Mouse (Mus musculus) frontal cortex, adult (tissue): ENCODE measurements around the gene Ryr1.

Experiments used
- ATAC-seq: cut with Nextera tagmentation; 2 replicates; pipeline ENCODE4 v1.9.2; 2017; ENCODE audit warnings: mild to moderate bottlenecking, moderate library complexity, mixed read lengths; ENCODE audit not compliant: low TSS enrichment

Gene Ryr1

DNA sequence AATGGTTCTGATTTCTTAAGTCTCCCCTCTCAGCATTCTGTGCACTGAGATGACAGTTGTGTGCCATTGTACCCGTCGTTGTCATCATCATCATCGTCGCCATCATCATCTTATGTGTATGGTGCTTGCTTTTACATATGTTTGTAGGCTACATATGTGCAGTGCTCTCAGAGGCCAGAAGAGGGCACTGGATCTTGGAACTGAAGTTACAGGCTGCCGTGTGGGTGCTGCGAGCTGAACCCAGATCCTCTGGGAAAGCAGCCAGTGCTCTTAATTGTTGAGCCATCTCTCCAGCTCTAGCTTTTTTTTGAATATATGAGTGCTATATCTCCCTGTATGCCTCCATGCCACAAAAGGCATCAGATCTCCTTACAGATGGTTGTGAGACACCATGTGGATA, 87.7 kb downstream of the Ryr1 start:
- ATAC-seq, result no peak

DNA sequence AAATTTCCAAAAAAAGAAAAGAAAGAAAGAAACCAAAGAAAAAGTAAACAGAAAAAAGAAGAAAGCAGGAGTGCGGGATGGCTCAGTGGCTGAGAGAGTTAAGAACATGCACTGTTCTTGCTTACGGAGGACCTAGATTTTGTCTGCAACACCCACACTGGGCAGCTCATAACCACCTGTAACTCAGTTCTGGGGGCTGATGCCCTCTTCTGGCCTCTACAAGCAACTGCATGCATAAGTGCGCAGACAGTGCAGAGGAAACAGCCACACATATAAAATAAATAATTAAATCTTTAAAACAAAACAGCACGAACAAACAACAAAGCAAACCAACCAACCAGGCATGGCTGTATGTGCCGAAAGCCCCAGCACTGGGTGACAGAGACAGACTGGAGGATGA, 92.3 kb downstream of the Ryr1 start:
- no peak for ATAC-seq

DNA sequence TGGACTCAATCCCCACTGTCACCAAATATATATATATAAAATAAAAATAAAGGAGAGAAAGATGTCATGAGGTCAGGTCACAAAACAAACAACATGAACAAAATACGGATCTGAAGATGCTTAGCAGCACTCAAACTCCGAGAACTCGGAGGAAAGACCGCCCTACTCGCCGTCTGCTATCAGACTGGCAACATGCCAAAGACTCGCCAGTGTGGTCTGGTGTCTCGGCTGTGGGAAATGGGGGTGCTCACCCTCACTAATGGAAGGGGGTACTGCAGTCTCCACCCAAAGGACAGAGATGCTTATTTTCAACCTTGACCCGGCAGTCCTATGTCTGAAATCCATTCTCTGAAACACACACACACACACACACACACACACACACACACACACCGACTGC, 93.3 kb downstream of the Ryr1 start:
- no peak for ATAC-seq

DNA sequence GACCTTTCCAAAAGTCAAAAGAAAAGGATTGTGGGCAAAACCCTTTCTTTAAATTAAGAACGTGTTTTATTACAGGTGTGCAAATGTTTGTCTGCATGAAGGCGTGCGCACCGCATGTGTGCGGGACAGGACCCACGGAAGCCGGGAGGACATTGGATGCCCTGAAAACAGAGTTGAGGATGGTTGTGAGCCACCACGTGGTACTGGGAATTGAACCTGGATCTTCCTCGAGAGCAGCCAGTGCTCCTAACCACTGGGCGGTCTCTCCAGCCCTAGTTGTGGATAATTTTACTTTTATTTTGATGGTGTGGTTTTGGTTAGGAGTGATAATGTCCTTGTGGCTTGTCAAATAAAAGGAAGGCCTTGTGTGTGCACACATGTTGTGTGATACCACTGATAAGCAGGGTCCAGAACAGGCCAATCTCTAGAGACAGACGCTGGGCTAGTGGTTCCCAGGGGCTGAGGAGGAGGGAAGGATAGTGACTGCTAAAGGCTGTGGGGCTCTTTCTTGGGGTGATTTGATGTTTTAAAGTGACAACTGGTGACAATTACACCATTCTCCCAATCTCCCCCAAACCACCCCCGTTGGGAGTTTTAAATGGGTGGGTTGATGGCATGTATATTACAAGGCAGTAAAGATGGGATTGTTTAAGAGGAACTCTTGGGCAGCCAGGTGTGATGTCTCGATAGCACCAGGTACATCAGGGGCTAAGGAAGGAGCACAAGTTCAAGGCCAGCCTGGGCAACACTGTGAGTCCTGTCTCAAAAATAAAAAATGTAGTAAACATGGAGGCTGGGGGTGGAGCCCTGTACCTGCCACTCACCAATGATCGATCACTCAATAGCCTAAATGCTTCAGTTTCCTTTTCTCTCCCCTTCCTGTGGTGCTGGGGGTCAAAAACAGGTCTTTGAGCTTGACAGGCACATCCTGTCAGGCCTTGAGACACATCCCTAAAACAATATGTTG, 95.0 kb downstream of the Ryr1 start:
- no peak for ATAC-seq

DNA sequence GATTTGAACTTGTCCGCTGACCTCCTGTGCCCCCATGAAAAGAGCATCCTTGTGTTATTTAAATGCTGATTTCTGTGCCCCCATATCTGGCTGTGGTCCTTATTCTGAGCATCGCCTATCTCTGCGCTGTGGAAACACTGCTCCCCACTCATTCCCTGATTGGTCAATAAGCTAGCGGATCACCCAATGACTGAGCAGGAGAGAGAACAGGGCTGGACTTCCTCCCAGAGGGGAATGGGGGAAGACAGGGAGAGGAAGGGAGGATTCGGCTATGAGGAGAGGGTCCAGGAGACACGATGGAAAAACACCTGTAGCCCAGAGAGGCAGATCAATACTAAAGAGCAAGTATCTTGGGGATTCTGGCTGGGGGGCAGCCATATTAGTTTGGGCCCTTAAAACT, 96.2 kb downstream of the Ryr1 start:
- ATAC-seq, result no peak

DNA sequence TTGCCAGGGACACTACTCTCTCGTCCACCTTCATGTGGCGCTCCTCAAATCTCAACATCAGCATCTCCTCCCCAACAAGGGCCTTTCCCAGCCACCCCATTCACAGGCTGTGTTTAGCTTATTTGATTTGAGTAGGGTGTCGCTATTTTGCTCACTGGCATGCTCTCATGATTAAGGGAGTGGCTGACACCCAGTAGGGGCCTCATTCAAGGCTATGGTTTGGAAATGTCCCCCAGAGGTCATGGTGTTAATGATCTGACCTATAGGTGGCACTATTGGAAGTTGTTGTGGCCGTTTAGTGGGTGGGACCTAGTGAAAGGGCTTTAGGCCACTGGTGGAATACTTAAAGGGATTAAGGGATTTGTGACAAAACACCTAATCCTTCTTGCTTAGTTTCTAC, 98.2 kb downstream of the Ryr1 start:
- no peak for ATAC-seq

DNA sequence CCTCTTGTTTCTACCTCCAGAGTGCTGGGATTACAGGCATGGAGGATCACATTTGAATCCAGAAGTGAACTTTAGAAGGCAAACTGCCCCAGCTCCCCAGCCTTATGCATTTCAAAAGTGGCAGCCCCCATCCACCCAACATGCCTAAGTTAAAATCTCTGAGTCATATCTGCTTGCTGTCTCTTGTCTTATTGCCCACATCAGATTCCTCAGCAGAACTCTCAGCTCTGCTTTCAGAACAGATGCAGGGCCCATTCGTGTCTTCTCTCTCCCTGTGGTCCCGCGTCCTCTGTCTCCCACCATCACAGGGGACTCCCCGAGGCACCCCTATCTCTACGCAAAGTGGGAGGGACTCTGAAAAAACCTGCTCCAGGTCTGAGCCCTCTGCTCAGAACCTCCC, 98.8 kb downstream of the Ryr1 start:
- ATAC-seq, result peak; percentile 73; the same call in 1 of the 2 replicates

DNA sequence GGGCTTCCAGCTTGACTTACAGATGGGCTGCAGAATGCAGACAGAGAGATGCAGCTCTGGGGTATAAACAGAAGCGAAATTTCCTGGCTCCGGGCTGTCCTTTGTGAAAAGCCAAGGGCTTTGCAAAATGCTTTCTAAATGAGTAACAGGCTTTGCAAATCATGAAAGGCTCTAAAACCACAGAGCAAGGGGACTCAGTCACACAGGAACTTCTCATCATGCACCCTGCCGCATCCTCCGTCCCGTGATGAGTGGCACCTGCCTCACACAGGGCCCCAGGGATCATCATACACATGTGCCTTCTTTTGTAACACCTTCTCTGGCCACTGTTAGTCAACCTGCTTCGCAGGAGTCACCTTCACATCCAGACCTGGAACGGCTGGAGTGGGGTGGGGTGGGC, 99.4 kb downstream of the Ryr1 start:
- no peak for ATAC-seq

DNA sequence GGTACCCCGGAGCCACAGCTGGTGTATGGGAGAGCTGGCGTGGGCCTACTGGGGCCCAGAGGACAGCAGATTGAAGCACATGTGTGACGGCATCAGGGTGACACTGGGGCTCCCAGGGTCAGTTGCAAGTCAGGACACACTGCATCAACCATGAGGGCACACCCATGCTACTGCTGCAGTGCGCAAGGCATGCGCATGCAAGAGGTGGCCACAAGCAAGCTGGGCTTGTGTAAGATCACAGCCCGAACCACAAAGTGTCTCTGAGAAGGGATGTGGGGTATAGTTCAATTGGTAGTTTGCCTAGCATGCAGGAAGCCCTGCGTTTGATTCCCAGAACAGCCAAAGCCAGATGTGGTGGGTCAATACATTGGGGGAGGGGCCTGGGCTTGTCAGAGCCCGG, 101.5 kb downstream of the Ryr1 start:
- ATAC-seq, result no peak

DNA sequence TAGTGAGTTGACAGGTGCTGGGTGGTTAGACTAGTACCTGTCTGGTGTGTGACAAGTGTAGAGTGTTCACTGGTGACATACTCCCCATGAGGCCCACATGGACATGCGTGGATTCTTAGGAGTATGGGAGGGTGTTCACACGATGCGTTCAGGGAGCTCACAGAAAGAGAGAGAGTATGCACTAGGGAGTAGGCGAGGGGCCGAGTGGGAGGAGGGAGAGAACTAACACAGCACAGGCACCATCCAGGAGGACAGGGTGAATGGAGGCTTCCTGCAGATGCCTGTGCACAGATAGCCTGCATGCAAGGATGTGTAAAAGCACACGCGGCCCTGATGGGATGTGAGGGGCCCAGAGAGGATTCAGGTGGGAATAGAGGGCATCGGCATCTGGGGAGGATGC, 102.5 kb downstream of the Ryr1 start:
- peak; percentile 91 for ATAC-seq

DNA sequence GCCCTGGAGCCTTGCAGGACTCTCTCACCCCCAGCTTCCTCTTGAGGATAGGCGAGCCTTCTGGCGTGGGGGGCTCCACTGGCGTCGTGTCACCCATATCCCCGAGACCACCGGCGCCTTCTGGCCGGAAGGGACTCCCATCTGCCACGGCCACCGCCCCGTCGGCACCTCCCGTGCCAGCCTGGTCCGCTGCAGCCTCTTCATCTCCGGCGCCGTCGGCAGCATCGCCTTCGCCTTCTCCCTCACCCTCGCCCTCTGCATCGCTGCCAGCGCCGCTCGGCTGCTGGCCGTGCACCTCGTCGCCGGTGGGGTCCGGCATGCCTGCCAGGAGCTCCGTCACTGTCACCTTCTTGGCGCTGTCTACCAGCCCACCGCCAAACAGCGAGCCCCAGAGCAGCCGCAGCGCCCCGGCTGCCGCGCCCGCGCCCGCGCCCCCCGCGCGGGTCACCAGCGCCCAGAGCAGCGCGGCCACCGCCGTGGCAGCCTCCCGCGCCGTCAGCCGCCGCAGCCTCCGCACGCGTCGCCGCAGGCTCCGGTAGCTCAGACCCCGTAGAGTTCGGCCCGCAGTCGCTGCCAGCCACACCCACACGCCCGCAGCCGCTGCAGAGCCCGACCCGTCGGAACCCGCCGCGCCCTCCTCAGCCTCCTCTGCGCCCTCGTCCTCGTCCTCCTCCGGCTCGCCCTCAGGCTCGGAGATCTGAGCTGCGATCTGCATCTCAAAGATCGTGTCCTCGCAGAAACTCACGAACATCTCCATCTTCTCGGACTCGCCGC, 105.3 kb downstream of the Ryr1 start:
- no peak for ATAC-seq

DNA sequence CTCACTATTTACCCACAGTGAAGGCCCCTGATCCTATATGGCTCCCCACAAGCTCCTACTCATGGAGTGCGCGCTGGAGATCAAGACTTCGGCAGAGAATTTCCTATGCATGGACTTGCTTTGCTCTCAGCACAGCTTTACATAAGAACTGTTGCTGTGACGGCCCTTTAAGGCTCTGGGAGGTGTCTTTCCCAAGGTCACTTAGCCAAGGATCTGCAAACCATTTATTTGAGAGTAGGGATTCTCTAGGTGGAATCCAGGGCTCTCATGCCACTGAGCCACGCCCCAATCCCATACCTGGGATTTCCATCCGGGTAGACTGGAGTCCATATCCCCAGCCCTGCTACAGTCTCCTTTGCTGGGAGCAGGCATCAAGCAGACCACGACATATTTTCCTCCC, 107.8 kb downstream of the Ryr1 start:
- no peak for ATAC-seq

DNA sequence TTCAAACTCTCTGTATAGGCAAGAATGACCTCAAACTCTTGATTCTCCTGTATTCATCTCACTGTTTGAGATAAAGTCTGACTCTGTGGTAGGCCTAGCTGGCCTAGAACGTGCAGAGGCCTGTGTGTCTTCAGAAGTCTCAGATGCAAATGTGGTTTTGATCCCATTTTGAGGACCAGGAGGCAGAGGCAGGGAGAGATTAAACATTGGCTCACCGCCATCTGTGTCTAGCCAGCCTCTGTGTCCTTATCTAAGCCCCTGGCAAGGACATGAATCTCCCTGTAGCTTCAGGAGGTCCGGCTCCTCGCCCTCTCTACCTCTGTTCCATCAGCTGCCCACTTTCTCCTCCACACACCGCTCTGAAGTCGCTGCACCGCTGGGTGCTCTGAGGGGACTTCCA, 108.5 kb downstream of the Ryr1 start:
- ATAC-seq, result no peak

DNA sequence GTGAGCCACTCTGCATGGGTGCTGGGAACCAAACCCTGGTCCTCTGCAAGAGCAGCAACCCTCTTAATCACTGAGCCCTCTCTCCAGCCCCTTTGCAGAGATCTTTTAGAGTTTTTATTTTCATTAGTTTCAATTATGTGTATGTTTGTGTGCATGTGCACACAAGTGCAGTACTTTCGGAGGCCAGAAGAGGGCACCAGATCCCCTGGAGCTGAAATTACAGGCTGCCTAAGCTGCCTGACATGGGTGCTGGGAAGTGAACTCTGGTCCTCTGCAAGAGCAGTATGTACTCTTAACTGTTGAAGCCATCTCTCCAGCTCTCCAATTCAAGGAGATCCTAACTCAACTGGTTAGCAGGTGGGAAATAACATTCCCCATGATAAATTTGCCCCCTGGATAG, 110.0 kb downstream of the Ryr1 start:
- ATAC-seq, result no peak

DNA sequence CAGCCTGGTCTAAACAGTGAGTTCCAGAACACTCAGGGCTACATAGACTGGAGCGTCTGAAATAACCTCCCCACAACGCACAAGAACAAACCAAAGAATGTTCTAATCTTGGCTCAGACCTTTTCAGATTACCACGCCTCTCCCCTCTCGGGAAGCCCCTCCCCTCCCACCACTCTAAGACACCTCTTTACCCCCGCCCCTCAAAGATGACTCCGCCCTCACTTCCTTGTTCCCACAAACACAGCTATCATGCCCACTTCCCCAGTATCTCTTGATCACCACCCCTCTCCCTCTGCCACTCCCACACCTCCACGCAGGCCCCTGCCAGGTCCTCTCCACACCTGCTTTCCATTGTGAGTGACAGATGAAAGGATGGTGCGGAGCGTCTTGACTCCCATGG, 116.3 kb downstream of the Ryr1 start:
- ATAC-seq, result no peak

DNA sequence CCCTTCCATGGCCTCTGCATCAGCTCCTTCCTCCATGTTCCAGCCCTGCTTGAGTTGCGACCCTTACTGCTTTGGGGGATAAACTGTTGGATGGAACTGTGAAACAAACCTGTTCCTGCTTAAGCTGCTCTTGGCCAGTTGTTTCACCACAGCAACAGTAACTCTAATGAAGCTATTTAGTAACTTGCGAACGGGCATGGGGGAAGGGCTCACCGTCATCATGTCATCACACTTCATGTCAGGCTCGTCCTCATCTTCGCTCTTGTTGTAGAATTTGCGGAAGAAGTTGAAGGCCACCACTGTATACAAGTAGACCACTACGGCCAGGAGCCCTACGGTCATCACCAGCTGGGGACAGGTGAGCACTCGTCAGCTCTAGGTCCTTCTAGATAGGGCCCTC, 116.8 kb downstream of the Ryr1 start:
- no peak for ATAC-seq

DNA sequence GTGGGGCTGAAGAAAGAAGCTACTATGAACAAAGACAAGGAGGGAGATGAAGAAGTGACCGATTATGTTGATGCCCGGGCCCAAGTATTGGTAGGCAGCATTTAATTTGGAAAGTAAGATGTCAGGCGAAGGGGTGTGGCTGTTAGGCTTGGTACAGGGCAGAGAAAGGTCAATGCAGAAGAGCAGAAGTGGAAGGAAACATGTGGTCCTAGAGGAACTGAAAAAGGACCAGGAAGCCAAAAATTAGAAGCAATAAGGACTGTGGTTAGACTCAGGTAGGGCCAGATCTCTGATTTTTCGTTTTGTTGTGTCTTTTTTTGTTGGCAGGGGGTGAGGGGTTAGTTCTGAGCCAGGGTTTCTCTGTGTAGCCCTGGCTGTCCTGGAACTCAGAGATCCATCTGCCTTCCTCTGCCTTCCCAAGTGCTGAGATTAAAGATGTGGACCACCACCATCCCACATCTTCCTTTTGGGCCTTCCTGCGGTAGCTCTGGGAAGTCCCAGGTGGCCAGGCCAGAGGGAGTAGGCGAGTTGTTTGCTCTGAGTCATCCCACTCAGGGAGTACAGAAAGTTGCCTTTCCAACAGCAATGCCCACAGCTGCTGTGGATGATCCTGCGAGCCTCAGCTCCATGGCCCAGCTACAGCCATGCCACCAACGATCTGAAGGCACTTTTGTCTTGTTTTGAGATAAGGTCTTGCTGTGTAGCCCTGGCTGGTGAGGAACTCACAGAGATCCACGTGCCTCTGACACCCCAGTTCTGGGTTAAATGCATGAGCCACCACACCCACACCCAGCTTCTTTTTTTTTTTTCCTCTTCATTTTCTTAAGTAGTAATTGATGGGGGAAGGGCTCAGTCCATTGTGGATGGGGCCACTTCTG, 117.5 kb downstream of the Ryr1 start:
- no peak; the same call in 1 of the 2 replicates for ATAC-seq

DNA sequence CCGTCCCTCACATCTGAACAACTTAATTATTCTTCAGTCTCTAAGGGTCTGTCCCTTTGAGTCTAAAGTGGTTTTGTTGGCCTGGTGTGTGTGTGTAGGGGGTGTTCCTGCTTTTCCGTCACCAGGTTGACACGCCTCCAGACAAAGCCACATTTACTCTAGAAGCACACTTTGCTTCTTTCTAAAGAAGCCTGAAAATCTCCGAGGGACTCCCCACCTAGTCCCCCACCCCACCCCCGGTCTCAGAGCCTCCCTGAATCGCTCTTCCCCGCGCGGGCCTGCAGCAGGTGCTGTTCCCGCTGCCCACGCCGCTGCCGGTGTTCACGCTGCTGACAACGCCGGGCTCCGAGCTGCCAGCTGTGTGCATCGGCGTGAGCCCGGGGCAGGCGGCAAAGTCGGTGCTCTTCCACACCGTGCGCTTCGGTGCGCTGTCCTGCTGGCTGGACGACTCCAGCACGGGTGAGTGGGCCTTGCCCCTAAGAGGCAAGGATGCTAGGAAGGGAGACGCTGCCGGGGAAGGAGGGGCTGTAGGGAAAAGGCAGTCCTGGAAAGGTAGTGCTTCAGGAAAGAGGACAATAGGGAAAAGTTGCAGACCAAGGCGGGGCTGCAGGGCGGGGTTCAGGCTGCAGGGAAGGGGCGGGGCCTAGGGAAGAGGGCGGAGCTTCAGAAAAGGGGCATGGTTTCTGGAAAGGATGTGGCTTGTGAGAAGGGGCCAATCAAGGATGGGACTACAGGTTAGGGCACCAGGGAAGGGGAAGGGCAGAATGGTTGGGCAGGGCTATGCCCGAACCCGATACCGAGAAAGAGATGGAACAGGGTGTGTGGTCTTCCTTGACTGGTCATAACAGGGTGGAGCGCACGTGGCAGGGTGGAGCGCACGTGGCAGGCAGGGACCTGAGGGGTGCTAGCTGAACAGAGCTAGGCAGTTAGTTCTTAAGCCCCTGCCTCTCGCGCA, 124.1 kb downstream of the Ryr1 start:
- ATAC-seq, result no peak

DNA sequence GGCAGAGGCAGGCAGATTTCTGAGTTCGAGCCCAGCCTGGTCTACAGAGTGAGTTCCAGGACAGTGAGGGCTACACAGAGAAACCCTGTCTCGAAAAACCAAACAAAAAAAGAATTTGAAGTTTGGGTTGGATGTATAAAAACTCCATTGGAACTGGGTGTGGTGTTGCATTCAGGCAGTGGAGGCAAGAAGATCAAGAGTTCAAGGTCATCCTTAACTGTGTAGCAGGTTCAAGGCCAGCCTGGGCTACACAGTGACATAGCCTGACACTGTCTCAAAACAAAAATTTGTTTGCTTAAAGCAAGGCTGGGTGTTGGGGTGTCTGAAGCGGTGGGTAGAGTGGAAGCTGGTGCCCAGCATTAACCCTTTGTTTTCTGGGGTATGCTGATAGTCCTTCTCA, 131.6 kb downstream of the Ryr1 start:
- no peak for ATAC-seq

DNA sequence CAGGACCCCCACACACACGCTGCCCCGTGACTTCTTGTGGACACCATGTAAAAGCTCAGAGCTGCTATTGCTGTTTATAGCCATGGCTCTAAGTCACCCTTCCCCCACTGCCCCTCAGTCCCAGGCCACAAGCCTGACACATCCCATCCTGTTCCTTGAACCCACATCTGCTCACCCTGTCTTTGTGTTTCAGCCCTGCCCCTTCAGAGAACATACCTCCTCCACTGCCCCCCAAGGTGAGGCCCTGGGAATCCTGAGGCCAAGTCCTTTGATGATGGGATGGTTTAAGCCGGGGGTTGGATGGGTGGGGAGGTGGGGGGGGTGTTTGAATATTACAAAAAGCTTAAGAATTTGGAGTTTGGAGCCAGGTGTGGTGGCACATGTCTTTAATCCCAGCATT, 132.0 kb downstream of the Ryr1 start:
- no peak for ATAC-seq

DNA sequence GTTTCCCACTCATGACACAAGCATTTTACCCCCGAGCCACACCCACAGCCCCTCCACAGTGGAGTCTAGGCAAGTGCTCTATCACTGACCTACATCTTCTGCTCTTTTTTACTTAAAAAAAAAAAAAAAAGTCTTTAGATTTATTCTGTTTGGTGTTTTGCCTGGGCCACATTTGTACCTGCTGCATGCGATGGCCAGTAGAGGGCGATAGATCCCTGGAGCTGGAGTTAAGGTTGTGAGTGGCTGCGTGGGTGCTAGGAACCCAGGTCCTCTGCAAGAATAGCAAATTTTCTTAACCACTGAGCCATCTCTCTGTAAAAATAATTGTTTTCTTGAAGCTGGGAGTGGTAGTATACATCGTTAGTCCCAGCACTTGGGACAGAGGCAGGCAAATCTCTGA, 133.4 kb downstream of the Ryr1 start:
- no peak for ATAC-seq
